Mouse (Mus musculus) embryonic facial prominence, embryonic 15.5 days (tissue): Measurements from ENCODE around the gene Kif1a. TPM values are rescaled to one million over a fixed set of nuclear protein-coding genes. Genes with fewer than 3 reads are reported as not detected.
"Not testable (repeated sequence)": the region's sequence is repeated elsewhere in the genome, so short reads cannot be mapped to it uniquely, and the experiment has no call there.

Experiments
- ATAC-seq: fragments of 200-750 bp; cut with Nextera tagmentation; 2 replicates; pipeline ENCODE4 v1.8.0; 2017; ENCODE audit warnings: low read depth, moderate TSS enrichment; ENCODE audit not compliant: insufficient number of reproducible peaks, low FRiP score, low TSS enrichment
- H3K27ac ChIP-seq: fragments of 300-500 bp; sonication (generic); replicated peaks from 2 replicates; pipeline ENCODE4 v1.5.1; 2015; ENCODE audit warnings: mild to moderate bottlenecking, inconsistent platforms
- H3K27me3 ChIP-seq: fragments of 300-500 bp; sonication (generic); 2 replicates; pipeline ENCODE4 v1.6.1; 2015; ENCODE audit warnings: inconsistent platforms
- H3K36me3 ChIP-seq: fragments of 300-500 bp; sonication (generic); 2 replicates; pipeline ENCODE4 v1.6.1; 2015; ENCODE audit warnings: mild to moderate bottlenecking, inconsistent platforms
- H3K4me1 ChIP-seq: fragments of 300-500 bp; sonication (generic); 2 replicates; pipeline ENCODE4 v1.6.1; 2015; ENCODE audit warnings: inconsistent platforms
- H3K4me2 ChIP-seq: fragments of 300-500 bp; sonication (generic); replicated peaks from 2 replicates; pipeline ENCODE4 v1.6.1; 2015; ENCODE audit warnings: mild to moderate bottlenecking, inconsistent platforms
- H3K4me3 ChIP-seq: fragments of 300-500 bp; sonication (generic); replicated peaks from 2 replicates; pipeline ENCODE4 v1.5.1; 2015; ENCODE audit warnings: mild to moderate bottlenecking, inconsistent platforms
- H3K9ac ChIP-seq: fragments of 300-500 bp; sonication (generic); 2 replicates; pipeline ENCODE4 v1.6.1; 2015; ENCODE audit warnings: inconsistent platforms
- H3K9me3 ChIP-seq: fragments of 300-500 bp; sonication (generic); replicated peaks from 2 replicates; pipeline ENCODE4 v1.6.1; 2016; ENCODE audit warnings: inconsistent platforms
- WGBS: fragments of 180-500 bp; shearing (Covaris S2); methylation state at CpG from one replicate; pipeline ENCODE4 v1.1.7; 2015; 5-methylcytosine and 5-hydroxymethylcytosine counted together
- polyA plus RNA-seq: library from polyadenylated mRNA; unstranded; fragments of >200 nt; fragmentation: Nextera tagmentation; extraction: Ambion mirVana; gene quantifications from 2 replicates; pipeline ENCODE4 v1.2.1, GENCODE M21; 2015

Kif1a gene
- polyA plus RNA-seq, 1 experiment from 2014 or later: 32.7 TPM

GRCm38 (mm10) chr1:92981056-92981845, 120.5 kb downstream of the Kif1a start:
- Histone ChIP-seq H3K4me2 (no peak overlapping the region), H3K9me3 (no peaks in the 10 kb centered on the region), H3K4me3 (no peak overlapping the region), H3K27me3 (no peaks in the 10 kb centered on the region; the same call in 1 of the 2 replicates), H3K4me1 (peaks cover 14% of the 10 kb centered on the region), H3K9ac (no peak overlapping the region), H3K36me3 (no peaks in the 10 kb centered on the region), H3K27ac (no peak overlapping the region)
- no peak for ATAC-seq
- WGBS: 76% methylated on average over 7 of the region's 7 CpGs

DNA sequence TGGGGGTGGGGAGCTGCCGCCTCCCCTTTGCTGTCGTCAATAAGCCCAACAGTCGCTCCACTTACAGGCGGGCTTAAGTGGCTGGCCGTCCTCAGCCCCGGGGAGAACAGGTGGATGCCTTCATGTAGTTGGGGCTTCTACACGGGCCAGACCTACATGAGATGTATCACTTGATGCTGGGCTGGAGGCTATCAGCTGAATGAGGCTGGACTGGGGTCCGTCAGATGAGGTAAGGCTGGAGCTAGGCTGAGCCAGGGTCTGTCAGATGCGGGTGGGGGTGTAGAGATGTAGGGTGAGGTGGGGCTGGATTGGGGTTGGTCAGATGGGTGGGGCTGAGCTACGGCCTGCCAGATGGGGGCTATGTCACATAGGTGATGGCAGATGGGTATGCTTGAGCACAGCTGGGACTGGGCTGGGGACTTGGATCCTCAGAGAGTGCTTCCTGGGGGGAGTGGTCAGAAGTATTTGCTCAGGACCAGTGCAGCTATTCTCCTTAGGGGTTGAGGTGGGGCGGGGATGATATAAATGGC, 122.6 kb downstream of the Kif1a start:
- H3K4me1 ChIP-seq: peaks cover 14% of the 10 kb centered on the region
- no peak overlapping the region for H3K4me3 ChIP-seq
- H3K9me3 ChIP-seq: no peaks in the 10 kb centered on the region
- ATAC-seq: 0 out of 2 replicates have a peak, but pooled peaks have one; percentile 24
- H3K36me3 ChIP-seq: no peaks in the 10 kb centered on the region
- 25% methylated on average over 11 of the region's 11 CpGs for WGBS
- no peaks in the 10 kb centered on the region; the same call in 1 of the 2 replicates for H3K27me3 ChIP-seq
- no peak overlapping the region for H3K9ac ChIP-seq
- no peak overlapping the region for H3K4me2 ChIP-seq
- no peak overlapping the region for H3K27ac ChIP-seq

GRCm38 (mm10) chr1:92978645-92979044, 123.1 kb downstream of the Kif1a start:
- no peak overlapping the region for H3K4me3 ChIP-seq
- no peak overlapping the region for H3K9ac ChIP-seq
- no peaks in the 10 kb centered on the region; the same call in none of the 2 replicates for H3K27me3 ChIP-seq
- no peak overlapping the region for H3K4me2 ChIP-seq
- WGBS: 34% methylated on average over 7 of the region's 7 CpGs
- no peak for ATAC-seq
- H3K4me1 ChIP-seq: peaks cover 14% of the 10 kb centered on the region
- H3K9me3 ChIP-seq: no peaks in the 10 kb centered on the region
- no peak overlapping the region for H3K27ac ChIP-seq
- no peaks in the 10 kb centered on the region for H3K36me3 ChIP-seq

DNA sequence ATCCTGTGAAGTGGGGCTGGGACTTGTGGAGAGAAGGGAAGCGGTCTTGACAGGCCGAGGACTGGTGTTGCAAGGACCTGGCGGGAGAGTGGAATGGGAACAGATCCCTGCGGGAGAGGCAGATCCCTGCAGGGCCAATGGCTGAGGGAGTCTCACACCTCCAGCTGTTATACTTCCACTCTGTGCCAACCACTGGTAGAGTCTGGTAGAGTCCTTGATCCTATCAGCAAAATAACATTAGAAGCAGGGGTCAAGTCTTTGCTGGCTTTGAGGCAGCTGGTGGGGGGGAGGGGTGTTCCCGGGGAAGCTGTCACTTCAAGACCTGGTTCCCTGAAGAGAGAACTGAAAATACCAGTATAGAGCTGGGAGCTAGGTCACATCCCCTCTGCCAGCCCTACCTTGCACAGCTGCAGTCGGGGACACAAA, 125.6 kb downstream of the Kif1a start:
- Histone ChIP-seq H3K9ac (no peak overlapping the region), H3K4me2 (no peak overlapping the region), H3K27me3 (no peaks in the 10 kb centered on the region; the same call in none of the 2 replicates), H3K27ac (no peak overlapping the region), H3K4me3 (no peak overlapping the region), H3K9me3 (no peaks in the 10 kb centered on the region), H3K36me3 (no peaks in the 10 kb centered on the region), H3K4me1 (peaks cover 18% of the 10 kb centered on the region)
- 50% methylated on average over 6 of the region's 6 CpGs for WGBS
- ATAC-seq: no peak

DNA sequence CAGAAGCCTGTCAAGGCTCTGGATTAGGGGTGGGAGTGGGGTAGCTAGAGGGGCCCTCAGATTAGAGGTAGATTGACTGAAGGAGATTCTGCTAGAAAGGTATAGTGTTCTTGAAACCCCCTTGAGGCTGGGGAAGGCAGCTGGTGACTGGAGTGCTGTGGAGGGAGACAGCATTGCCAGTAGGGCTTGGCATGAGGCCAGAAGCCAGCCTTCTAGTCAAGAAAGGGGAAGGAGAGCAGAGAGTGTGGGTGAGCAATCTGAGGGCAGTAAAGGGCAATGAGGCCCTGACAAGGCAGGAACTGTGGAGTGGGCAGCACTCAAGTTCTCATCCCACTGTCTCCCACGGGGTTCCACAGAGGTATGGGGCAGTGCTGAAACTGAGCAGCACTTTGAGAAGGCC, 128.9 kb downstream of the Kif1a start:
- H3K27ac ChIP-seq: no peak overlapping the region
- no peak for ATAC-seq
- WGBS: 59% methylated on average over 1 of the region's 1 CpGs

DNA sequence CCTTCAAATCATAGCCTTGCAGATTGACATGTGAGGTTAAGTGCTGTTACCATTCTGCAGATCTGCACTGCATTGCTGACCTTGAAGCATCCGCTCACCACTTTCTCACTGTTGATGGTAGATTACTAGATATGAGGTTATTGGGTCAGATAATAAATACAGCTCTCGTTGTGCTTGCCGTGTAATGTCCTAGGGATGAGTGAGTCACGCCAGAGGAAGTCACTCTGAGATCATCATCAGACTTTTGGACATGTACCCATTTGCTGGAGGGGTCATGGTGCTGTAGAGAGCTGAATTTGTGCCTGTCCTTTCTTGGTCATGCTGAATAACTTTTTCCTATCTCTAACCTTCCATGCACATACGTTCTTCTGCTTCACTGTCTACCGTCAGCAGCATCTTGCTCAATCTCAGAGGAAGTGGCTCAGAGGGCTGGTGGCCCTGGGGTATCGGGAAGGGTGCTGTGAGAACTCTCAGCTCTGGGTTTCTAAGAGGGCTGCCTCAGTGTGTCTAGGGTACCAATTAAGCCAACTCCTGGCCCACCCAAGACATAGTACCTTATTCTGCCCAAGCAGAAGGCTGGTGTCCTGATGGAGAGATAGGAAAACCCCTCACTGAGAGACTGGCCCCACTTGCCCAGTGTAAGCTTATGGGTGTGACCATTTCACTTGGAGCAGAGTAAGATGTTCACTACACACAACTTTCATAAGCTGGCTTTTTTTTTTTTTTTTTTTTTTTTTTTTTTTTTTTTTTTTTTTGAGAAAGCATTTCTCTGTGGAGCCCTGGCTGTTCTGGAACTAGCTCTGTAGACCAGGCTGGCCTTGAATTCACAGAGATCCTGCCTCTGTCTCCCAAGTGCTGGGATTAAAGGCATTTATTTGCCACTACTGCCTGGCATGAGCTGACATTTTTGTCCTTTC, 129.6 kb downstream of the Kif1a start:
- 89% methylated on average over 7 of the region's 7 CpGs for WGBS
- Histone ChIP-seq H3K4me3 (no peak overlapping the region), H3K27me3 (no peaks in the 10 kb centered on the region; the same call in 1 of the 2 replicates), H3K36me3 (no peaks in the 10 kb centered on the region), H3K4me1 (peaks cover 4% of the 10 kb centered on the region; the same call in 1 of the 2 replicates), H3K27ac (no peak overlapping the region), H3K9me3 (no peaks in the 10 kb centered on the region), H3K4me2 (no peak overlapping the region), H3K9ac (no peak overlapping the region)
- no peak for ATAC-seq

More for the DNA sequence above, 128.9 kb downstream of the Kif1a start:
- peaks cover 4% of the 10 kb centered on the region; the same call in 1 of the 2 replicates for H3K4me1 ChIP-seq
- H3K4me3 ChIP-seq: no peak overlapping the region
- no peak overlapping the region for H3K9ac ChIP-seq
- no peaks in the 10 kb centered on the region; the same call in 1 of the 2 replicates for H3K27me3 ChIP-seq
- no peaks in the 10 kb centered on the region for H3K9me3 ChIP-seq
- no peaks in the 10 kb centered on the region for H3K36me3 ChIP-seq
- H3K4me2 ChIP-seq: no peak overlapping the region

- not testable (repeated sequence) for H3K9me3 ChIP-seq, H3K27me3 ChIP-seq, H3K4me2 ChIP-seq, ATAC-seq, H3K4me1 ChIP-seq, H3K36me3 ChIP-seq, H3K9ac ChIP-seq, H3K4me3 ChIP-seq, H3K27ac ChIP-seq
- 72% methylated on average over 6 of the region's 6 CpGs for WGBS
These were observed 131.0 kb downstream of the Kif1a start for GRCm38 (mm10) chr1:92970791-92971190.

Other genes starting within 250 kb of the Kif1a start
- gene Ankmy1, start 199.0 kb downstream of the Kif1a start, polyA plus RNA-seq: 0.88 and 1.0 TPM in 2 replicates
- gene Dusp28, start 195.0 kb downstream of the Kif1a start, polyA plus RNA-seq: 10.1 and 11.5 TPM in 2 replicates
- gene Rnpepl1, start 191.2 kb downstream of the Kif1a start, polyA plus RNA-seq: 47.7 and 47.8 TPM in 2 replicates
- gene Capn10, start 167.6 kb downstream of the Kif1a start, polyA plus RNA-seq: 34.5 and 36.5 TPM in 2 replicates
- 1.2 and 2.1 TPM in 2 replicates for gene Gpr35, start 151.1 kb downstream of the Kif1a start, polyA plus RNA-seq
- gene Aqp12, start 95.6 kb downstream of the Kif1a start, polyA plus RNA-seq: not detected in 2 replicates
- 0.11 TPM in 1 of 2 replicates, not detected in the other for gene Agxt, start 33.3 kb upstream of the Kif1a start, polyA plus RNA-seq
- 18.3 and 21.8 TPM in 2 replicates for gene 2310007B03Rik, start 59.0 kb upstream of the Kif1a start, polyA plus RNA-seq
- gene Crocc2, start 66.8 kb upstream of the Kif1a start, polyA plus RNA-seq: 2.8 and 5.8 TPM in 2 replicates
- 14.4 and 16.0 TPM in 2 replicates for gene Sned1, start 133.9 kb upstream of the Kif1a start, polyA plus RNA-seq
- gene Mterf4, start 204.0 kb upstream of the Kif1a start, polyA plus RNA-seq: 33.1 and 33.3 TPM in 2 replicates
- gene Ppp1r7, start 240.9 kb upstream of the Kif1a start, polyA plus RNA-seq: 48.9 and 50.2 TPM in 2 replicates
- gene Pask, start 241.5 kb upstream of the Kif1a start, polyA plus RNA-seq: 12.4 and 14.2 TPM in 2 replicates